Mouse (Mus musculus): ENCODE results near the gene Btbd16.

The Btbd16 gene

DNA sequence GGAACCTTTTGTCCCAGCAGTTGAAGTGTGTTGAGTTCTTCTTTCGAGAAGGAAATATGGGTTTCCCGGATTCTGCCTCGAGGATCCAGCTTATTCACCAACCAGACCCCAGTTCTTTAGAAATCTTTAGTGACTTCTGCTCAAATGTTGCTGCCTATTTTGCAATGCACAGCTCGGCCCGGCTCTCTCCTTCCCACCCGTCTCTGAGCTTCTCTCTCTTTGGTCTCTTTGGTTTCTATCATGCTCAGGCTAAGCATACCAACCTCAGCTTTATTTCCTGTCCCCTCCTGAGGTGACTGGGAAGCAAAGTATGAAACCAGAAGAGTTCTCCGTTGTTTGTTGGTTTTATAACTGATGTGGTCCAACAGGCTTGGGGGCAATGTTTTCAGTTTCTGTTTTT is 42.4 kb downstream of the Btbd16 start:
- no peak for DNase-seq (ENCODE audit: low read depth, low spot score)

DNA sequence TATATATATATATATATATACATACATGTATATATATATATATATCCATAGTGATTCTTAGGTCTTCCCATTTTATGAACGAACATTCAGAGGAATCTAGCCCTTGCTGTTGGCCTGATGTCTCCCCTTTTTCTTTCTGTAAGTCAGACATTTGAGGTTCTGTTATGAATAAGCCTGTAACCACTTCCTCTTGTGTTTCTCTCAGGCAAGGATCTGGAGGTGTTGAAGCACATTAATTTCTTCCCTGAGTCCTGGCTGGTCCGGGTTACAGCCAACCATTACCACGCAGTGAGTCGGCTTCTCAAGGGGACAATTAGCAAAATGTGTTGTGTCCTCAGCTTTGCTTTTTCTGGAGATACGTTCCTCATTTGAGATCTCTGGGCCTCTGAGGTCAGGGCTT is 44.9 kb downstream of the Btbd16 start:
- no peak for DNase-seq (ENCODE audit: low read depth, low spot score)

DNA sequence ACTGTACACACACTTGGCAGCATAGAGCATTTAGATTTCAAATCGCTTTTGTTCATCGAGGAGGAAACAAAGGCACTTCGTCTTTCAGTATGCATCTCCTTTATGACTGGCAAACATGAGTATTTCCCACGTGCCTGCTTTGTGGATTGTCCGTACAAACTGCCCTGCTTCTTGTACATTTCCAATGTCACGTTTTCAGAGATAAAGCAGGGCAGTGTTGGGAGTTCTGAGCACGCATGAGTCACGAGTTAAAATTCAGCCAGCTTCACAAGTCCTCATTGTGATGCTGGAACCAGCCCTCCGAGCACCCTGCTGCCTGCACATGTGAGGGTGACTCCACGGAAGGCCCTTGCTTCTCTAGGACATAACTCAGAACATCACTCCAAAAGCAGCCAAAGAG is 45.8 kb downstream of the Btbd16 start:
- no peak for DNase-seq (ENCODE audit: low read depth, low spot score)

DNA sequence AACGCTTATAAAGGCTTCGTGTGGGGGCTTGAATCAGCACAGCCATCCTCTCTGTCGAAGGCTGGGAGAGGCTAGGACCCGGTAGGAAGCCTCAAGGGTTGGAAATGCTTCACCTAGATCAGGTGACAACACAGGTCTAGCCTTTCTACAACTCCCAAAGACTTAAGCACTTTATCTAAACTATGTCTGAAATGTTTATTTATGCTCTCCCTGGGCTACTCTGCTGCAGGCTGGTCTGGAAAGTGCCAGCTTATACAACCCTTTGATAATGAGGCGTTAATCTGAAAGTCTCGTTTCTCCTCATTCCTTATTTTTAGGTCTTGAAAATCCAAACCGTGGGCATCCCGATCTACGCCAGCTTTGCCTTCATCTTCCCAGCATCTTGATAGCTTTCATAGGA is 50.1 kb downstream of the Btbd16 start:
- DNase-seq (ENCODE audit: low read depth, low spot score) = no peak

DNA sequence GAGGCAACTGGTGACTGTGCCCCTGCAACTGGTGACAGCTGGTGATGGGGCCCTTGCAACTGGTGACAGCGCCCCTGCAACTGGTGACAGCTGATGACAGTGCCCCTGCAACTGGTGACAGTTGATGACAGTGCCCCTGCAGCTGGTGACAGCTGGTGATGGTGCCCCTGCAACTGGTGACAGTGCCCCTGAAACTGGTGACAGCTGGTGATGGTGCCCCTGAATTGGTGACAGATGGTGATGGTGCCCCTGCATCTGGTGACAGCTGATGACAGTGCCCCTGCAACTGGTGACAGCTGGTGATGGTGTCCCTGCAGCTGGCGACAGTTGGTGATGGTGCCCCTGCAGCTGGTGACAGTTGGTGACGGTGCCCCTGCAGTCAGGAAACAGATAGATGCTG is 52.5 kb downstream of the Btbd16 start:
- DNase-seq (ENCODE audit: low read depth, low spot score) = no peak

DNA sequence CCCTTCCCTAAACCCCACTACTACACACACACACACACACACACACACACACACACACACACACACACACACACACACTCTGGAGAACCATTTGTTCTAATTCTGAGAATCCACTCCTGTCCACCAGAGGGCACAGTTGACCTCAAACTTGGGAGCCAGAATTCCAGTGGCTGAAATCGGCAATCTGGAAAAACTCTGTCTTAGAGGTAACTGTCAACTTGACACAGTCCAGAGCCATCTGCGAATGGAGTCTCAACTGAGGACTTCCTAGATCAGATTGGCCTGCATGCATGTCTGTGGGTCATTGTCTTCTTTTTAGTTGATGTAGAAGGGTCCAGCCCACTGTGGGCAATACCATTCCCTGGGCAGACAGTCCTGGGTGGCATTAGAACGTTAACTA is 53.6 kb downstream of the Btbd16 start:
- DNase-seq (ENCODE audit: low read depth, low spot score) = peak; percentile 73

DNA sequence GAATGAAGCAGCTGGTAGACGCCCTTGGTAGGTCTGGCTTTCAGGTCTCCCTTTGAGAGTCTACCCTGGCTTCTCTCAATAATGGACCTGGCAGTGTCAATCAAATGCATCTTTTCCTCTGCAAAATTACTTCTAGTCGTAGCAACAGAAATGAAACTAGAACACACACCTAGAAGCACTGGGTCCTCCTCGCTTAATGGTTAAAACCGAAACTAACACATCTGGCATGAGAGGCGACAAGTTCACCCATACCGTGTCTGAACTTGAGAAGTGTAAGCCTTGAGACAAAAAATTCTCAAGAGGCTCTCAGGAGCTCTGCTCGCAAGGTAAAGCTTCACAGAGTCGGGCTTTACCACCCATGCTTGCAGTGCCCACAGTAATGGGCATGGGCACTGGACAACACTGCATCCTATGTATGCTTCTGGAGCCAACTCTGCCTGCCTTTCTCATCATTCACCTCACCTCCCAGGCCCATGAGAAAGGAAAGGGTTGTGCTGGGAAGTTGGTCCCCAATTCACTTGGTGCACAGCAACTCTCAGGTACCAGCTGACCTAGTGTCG is 54.1 kb downstream of the Btbd16 start:
- no peak for DNase-seq (ENCODE audit: low read depth, low spot score)

DNA sequence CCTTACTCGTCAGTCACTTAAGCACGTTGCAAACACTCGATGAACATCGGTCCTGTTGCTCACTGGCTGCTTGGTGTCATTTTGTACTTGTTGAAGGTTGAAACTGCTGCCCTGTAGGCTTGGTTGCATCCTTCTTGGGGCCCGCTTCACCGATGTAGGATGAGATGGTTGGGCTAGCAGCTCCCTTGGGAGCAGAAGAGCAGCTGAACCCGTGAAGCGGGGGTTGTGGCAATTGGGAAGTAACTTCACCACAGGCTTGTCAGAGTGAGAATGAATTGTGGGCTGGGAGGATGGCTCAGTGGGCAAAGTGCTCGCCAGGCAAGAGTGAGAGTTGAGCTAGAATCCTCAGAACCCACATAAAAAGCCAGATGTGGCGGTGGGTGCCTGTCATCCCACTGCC is 54.6 kb downstream of the Btbd16 start:
- DNase-seq (ENCODE audit: low read depth, low spot score) = no peak

DNA sequence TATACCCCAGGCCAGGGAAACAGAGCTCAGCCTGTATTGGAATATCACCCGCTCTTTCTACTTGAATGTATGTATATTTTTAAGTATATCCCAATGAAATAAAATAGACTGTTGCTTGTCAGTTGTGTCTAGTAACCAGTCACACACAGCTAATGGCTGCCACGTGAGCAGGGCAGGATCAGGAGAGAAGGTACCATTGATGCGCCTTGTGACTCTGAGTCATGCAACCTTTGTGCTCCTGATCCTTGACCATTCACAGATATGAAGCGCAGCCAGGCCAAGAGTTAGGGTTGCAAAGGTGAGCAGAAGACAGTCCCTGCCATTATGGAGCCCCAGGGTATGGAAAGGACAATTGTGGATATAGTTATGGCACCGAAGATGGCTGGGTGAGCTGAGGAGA is 57.7 kb downstream of the Btbd16 start:
- no peak for DNase-seq (ENCODE audit: low read depth, low spot score)

DNA sequence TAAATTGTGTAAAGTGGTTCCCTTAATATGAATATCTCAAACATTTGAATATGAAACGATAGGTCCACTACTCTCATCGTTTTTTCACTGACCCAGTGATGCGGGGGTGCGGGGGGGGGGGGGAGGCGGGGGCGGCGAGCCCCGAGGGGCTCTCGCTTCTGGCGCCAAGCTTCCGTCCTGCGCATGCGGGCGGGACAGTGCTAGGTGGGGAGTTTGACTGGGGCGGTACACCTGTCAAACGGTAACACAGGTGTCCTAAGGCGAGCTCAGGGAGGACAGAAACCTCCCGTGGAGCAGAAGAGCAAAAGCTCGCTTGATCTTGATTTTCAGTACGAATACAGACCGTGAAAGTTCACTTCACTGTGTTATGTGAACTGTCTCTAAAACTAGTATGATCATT is 60.4 kb downstream of the Btbd16 start:
- DNase-seq (ENCODE audit: low read depth, low spot score) = peak; percentile 90

DNA sequence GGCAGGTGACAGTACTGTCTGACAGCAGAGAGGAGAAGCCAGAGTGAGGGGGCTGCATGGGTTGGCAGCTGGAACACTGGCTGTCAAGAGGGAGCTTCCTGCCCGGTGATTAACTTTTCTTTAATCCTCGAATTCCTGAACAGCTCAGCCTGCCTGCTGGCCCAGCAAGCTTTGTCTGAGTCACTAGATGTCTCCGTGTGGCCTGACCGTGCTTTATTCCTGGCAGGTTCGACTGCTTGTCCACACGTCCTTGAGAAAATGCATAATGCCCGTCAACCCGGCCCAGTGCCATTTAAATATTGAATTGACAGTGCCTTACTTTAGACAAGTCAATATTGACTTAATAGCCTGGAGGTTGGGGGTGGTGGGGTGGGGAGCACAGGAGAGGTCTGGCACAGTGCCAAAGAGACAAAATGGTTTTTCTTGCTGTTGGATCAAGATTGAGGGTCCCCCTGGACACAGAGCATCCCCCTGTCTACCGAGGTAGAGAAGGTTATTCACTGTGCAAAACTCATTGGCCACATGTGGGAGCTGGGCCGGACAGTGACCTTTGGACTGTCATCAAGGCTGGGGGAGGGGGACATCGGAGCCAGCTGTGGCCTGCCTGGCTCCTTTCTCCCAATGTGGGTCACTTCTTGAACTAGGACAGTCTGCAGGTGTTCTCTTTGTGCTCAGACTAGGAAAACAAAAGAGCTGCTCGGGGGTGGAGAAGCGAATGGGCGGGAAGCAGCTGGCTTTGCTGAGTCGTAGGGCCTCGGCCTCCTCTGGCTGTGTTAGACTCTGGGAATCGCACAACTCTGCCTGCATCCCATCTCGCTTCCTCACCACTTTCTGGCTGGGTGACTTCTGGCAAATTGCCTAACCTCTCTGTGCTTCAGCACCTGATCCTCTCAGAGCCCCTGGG is 61.3 kb downstream of the Btbd16 start:
- peak; percentile 63 for DNase-seq (ENCODE audit: low read depth, low spot score)

DNA sequence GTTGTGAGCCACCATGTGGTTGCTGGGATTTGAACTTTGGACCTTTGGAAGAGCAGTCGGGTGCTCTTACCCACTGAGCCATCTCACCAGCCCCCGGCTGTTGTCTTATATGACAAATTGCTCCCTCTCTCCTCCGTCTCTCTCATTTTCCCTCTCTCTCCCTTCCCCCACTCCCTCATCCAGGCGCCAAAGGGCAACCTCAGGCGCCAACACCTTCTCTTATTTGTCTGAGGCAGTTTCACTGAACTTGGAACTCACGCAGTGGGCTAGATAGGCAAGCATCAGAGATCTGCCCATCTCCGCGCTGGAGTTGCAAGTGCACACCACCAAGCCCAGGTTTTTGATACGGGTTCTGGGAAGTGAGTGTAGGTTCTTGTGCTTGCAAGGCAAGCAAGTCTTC is 62.2 kb downstream of the Btbd16 start:
- DNase-seq (ENCODE audit: low read depth, low spot score) = no peak

DNA sequence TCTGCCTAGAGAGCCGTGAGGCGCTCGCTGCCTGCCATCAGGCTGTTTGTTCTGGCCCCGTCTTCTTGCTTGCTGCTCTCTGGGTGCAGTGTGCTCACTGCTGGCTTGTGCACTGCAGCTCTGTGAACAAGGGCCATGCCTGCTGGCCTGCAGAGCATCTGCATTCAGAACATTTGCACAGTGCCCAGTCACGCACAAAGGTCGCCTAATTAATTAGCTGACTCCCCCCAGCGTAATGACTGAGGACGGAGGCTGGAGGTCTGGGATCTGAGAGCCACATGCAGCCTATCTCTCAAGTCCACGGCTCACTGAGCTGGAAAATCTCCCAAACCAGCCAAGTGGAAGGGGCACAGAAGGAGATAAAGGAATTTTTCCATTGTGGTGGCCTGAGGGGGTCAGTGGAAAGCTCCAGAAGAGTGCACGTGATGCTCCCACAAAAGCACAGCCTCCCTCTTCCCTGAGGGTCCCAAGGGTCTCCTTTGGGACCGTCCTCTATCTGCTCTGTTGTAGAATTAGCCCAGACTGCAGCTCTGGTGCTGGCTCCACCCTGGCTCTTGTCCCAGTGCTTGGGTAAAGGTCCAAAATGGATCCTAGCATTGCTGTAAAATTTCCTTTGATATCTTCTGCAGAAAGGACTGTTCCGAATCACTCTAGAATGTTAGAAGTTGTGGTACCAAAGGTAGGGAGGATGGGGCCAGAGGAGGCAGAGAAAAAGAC is 64.2 kb downstream of the Btbd16 start:
- no peak for DNase-seq (ENCODE audit: low read depth, low spot score)

DNA sequence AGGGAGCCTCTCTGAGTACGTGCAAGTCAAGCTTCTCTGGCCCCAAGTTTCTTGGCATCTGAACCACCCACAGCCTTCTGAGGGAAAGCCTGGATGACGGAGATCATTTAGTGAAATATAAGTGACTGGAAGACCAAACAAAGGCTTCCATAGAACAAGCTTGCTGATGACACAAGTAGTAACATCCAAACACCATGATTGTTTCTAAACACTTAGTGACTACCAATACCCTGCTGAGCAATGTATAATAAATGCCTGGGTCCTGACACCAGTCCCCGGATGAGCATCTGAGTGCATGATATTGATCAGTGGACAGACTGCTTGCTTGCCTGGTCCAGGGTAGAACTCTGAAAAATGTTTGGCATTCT is 64.8 kb downstream of the Btbd16 start:
- no peak for DNase-seq (ENCODE audit: low read depth, low spot score)

DNA sequence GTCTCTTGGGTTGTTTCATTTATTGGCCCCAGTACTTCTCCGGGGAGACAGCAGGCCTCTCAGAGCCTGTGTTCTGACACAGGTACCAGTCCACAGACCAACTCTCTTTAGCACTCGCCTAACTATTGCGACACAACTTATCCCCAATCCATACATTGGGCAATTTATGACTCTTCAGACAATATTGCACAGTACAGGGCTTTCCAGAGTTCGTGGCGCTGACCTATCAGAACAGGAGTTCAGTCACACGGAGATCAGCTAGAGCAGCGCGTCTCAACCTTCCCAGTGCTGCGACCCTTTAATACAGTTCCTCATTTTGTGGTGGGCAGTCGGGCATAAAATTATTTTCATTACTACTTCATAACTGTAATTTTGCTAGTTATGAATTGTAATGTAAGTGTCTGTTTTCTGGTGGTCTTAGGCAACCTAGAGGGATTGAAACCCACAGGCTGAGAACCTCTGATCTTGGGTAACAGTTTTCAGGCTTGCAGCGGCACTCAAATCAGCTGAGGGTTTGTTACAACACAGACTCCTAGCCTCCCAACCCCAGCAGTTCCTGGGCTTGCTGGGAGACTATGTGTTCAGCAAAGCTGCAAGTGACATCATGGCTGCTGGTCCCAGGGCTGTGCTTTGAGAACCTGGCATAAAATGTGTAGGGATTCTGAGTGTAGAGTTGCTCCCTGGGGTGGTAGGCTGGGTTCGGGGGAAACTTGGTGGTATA is 65.7 kb downstream of the Btbd16 start:
- no peak for DNase-seq (ENCODE audit: low read depth, low spot score)

DNA sequence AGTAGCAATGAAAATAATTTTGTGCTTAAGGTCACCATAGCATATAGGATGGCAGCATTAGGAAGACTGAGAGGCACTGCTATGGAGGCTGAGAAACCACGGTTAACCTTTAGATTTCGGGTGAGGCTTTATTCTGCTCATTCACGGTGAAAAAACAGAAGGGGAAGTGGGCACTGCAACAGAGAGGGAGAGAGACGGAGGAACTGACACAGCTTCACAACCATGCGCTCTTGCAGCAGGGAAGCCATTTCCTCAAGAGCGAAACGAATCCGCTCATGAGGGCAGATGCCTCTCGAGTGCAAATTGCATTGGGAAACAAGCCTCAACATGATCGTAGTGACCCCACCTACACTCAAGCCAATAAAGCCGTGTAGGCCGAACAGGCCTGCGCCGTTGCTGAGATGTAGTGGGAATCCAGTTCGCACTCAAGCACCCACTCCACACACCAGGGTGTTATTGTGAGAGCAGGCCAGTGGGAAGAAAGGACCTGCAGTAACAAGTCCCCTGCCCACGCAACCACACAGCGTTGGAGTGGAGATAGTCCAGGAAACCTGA is 73.4 kb downstream of the Btbd16 start:
- peak; percentile 60 for DNase-seq (ENCODE audit: low read depth, low spot score)

DNA sequence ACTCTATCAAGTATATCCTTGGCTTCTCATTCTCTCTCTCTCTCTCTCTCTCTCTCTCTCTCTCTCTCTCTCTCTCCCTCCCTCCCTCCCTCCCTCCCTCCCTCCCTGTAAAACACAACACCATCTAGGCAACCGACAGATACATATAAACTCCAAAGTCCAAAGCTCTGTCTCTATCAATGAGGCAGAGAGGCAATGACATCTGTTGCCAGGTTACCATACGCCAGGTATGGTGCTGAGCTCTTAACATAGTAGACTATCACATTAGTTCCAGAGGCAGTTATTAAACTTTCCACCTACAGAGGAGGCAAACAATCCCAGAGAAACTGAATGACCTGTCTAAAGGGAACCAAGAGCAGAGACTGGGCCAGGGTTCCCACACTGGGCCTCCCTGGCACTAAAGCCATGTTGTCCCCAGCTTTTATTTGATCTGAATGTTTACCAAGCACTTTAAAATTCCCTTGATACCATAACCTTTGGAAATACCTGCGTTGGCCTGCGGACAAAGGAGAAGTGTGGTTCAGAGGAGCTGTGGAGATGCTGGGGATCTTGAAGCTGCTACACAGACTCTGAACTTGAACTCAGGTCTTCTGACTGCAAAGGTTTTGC is 80.9 kb downstream of the Btbd16 start:
- no peak for DNase-seq (ENCODE audit: low read depth, low spot score)

DNA sequence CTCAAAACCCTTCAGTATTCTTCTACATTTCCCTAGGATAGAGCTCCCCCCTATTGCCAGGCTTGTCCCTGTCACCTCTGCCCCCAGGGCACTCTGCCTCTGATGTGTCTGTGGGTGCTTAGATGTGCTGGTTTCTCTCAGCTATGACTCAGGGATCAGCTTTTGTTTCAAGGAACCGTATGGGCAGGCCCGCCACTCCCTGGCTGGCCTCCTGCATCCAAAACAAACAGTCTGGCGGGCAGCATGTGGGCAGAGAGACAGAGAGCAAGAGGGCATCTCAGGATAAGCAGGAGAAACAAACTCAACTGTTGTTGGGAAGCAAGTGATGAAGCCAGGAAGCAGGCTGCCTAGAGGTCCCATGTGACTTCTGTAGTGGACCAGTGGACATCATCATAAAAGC is 81.8 kb downstream of the Btbd16 start:
- DNase-seq (ENCODE audit: low read depth, low spot score) = peak; percentile 11

DNA sequence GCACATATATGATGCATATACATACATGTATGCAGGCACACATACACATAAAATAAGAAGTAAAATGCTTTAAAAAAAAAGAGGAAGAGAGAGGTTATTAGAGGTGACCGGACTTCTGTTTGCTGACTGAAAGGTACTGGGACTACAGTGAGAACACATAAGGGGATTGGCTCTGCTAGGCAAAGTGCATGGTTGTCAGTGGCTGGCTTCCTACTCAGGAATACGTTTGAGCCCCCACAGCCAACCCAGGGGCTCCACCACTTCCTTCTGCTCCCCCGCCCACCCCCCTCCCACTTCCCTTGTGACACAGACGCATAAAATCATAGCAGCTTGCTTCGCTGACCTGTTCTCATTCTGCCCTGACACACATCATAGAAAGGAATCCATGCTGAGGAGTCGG is 84.1 kb downstream of the Btbd16 start:
- DNase-seq (ENCODE audit: low read depth, low spot score) = no peak

DNA sequence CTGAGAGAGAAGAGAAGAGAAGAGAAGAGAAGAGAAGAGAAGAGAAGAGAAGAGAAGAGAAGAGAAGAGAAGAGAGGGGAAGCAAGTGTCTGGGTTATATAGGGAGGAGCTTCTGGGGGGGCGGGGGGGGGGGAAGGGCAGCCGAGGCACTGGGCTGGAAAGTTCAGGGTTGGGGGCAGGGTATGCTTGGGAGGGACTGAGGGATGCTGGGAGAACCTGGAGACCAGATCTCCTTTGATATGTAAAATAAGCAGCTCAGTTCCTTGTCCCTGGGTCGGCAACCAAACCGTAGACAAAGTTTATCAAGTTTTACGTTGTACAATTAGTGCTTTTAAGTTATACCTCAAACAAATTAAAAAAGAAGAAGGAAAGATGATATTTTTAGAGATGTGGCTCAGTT is 86.1 kb downstream of the Btbd16 start:
- DNase-seq (ENCODE audit: low read depth, low spot score) = peak; percentile 85

DNA sequence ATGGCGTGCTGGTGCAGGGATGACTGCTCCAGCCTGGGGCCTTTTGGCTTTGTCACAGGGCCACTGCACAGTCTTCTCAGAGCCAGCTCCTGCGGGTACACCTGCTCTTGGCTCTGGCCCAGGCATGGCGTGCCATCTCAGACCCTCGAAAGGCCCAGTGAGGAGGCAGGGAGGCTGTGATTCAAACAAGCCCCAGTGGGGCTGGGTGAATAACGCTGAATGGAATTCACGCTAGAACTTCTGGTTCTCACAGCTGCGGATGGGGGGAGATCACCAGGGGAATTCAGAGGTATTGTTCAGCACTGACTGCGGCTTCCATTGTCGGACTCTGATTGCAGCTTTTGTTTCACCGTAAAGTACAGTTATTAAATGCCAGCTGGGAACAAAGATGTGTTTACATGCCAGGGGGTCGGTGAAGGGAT is 86.9 kb downstream of the Btbd16 start:
- DNase-seq (ENCODE audit: low read depth, low spot score) = peak; percentile 86

Measured in R1 (cell line).